8 mouse cellular contexts compared by ENCODE assay signal in the genomic region with DNA sequence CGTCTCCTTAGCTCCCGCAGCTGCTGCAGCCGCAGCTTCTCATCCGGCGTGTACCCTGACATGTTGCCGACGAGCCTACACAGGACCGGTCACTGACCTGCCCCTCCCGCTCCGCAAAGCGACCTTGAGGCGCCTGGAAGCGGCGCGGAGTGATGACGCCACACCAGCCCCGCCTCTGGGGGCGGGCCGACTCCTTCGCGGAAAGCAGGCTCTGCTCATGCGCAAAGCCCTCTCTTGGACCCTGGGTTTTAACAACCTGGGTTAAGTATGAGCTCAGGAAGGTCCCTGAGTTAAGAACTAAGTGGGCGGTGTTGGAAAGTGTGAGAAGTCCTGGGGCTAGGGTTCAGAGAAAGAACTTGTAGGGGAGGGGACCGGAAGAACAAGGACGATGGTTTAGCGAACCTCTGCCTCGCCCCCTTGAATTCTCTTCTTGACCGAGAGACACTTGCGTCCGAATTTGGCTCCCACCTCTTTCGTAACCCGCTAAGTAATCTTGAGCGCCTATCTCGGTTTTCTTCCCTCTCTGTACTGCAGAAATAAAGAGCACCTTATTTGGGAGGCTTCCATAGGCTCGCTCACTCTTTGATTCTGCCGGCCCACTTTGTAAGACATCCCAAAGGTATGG. TPM values are rescaled to one million over a fixed set of nuclear protein-coding genes. Genes with fewer than 3 reads are reported as not detected.
A peak's percentile ranks its signal among the peaks of the same experiment; 100 is the strongest.
DNase-seq lines count a peak whose midpoint lies in the region; ATAC-seq and TF ChIP-seq lines count a peak whose summit lies in the region.

A gene (minus strand): TSS at position 146 of the 625 bp plus-strand sequence.

- no peaks in the 10 kb centered on the region for H3K9me3 ChIP-seq in hindbrain, embryonic 10.5 days
- no peaks in the 10 kb centered on the region for H3K9me3 ChIP-seq in lung, postnatal 0 days (ENCODE audit: low read length)

- H3K27me3 ChIP-seq in hindbrain, embryonic 10.5 days (ENCODE audit: insufficient read depth, poor library complexity, severe bottlenecking) = no peaks in the 10 kb centered on the region
- H3K27me3 ChIP-seq in lung, postnatal 0 days (replicated peaks; ENCODE audit: insufficient read depth, low read length) = no peaks in the 10 kb centered on the region

- H3K4me1 ChIP-seq in hindbrain, embryonic 10.5 days (replicated peaks) = peaks cover 16% of the 10 kb centered on the region
- peaks cover 5% of the 10 kb centered on the region; the same call in 1 of the 2 replicates for H3K4me1 ChIP-seq in lung, postnatal 0 days (ENCODE audit: insufficient read depth, low read depth, low read length)

- peak within 1 kb of the TSS; percentile 95 for H3K4me3 ChIP-seq in hindbrain, embryonic 10.5 days
- H3K4me3 ChIP-seq in lung, postnatal 0 days (ENCODE audit: low read depth, low read length) = peak within 1 kb of the TSS; percentile 83

- no peak for TF ChIP-seq CTCF in lung, postnatal 0 days (IDR thresholded peaks at IDR 0.05)

- under 1% methylated on average over 36 of the region's 36 CpGs for WGBS in hindbrain, embryonic 10.5 days
- under 1% methylated on average over 36 of the region's 36 CpGs for WGBS in lung, postnatal 0 days

- TF ChIP-seq EP300 in lung, postnatal 0 days (IDR thresholded peaks at IDR 0.05) = no peak

- peak within 1 kb of the TSS; percentile 89 for H3K27ac ChIP-seq in hindbrain, embryonic 10.5 days
- H3K27ac ChIP-seq in lung, postnatal 0 days (ENCODE audit: low read length) = peak within 1 kb of the TSS; percentile 86

- peak within 1 kb of the TSS; percentile 99 for H3K4me2 ChIP-seq in lung, postnatal 0 days (replicated peaks; ENCODE audit: low read depth, low read length)

- peaks cover 24% of the 10 kb centered on the region for H3K36me3 ChIP-seq in hindbrain, embryonic 10.5 days
- H3K36me3 ChIP-seq in lung, postnatal 0 days (ENCODE audit: insufficient read depth, low read length) = peaks cover 2% of the 10 kb centered on the region; the same call in 1 of the 2 replicates

- H3K9ac ChIP-seq in lung, postnatal 0 days (replicated peaks; ENCODE audit: low read depth) = peak within 1 kb of the TSS; percentile 84

- DNase-seq in MEL-GATA-1-ER (ENCODE audit: extremely low read depth, low read depth) = peak; percentile 92
- DNase-seq in cerebellum, adult 8-10 months = peak; percentile 94
- peak; percentile 97 for DNase-seq in hindbrain, embryonic 10.5 days (ENCODE audit: low spot score)
- DNase-seq in layer of hippocampus, adult 9-11 months = peak; percentile 91
- peak; percentile 97 for DNase-seq in lung, postnatal 0 days (ENCODE audit: low spot score)
- peak; percentile 97 for DNase-seq in ovary, postnatal 14 days (ENCODE audit: low spot score)
- peak; percentile 95 for DNase-seq in thymus, postnatal 14 days

- peak; percentile 95 for ATAC-seq in frontal cortex, adult (ENCODE audit: low TSS enrichment)
- ATAC-seq in lung, postnatal 0 days = peak; percentile 99

RNA-seq across cellular contexts. Expression of the gene that starts here (rescaled TPM):
- 317 and 344 TPM in 2 replicates for polyA plus RNA-seq in hindbrain, embryonic 10.5 days (2016; fragmentation: Nextera tagmentation; extraction: Ambion mirVana)
- 207 and 222 TPM in 2 replicates for polyA plus RNA-seq in lung, postnatal 0 days (2015; fragmentation: Nextera tagmentation; extraction: Ambion mirVana)

Comparison
In these comparisons a context has a peak if more than half of its experiments do, and no peak if none do; other contexts are left out.
1. Peak in every context shown above with its lines: DNase-seq, ATAC-seq, H3K4me3 ChIP-seq and H3K27ac ChIP-seq.